Mouse (Mus musculus) embryo, embryonic 9.5 days (tissue): ENCODE data around the gene Mtor.

ENCODE experiments used
- DNase-seq: peaks from one replicate; pipeline ENCODE4 v3.0.0-alpha.2; 2017; ENCODE audit errors: extremely low spot score

Mtor gene

DNA sequence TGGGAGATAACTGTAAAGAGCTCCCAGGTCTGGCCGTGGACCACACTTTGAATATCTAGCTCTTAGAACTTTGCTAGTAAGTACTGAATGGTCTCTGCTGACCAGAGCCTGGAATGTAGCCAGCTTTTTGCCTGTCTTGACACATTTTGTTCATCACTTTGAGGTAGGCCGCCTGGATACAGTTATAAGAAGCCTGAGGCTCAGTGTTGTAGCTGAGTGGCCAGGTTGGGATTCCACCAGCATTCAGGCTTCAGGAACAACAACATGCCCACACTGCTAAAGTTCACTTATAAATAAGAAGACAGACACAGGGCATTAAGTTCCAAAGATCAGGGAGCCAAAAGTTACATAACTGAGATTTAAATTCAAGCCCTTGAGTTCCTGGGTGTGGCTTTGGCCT, 39.4 kb downstream of the Mtor start:
- no peak for DNase-seq

DNA sequence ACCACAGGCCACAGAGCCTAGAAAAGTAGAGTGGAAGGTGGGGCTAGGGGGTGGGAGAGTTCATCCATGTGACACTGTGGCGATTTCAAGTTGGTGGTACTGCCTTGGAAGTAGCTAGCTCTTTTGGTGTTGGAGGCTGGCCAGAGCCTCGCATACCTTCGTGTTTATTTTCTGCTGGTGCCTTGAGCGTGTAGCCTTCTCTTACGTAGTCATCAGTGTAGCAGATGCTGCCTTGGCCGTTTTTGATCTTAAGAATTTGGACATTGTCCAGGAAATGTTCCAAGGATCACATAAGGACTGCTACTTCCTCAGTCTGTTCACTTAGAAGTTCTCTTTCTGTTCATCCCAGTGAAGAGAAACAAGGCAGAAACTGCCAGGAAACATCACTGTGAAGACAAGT, 42.1 kb downstream of the Mtor start:
- no peak for DNase-seq

DNA sequence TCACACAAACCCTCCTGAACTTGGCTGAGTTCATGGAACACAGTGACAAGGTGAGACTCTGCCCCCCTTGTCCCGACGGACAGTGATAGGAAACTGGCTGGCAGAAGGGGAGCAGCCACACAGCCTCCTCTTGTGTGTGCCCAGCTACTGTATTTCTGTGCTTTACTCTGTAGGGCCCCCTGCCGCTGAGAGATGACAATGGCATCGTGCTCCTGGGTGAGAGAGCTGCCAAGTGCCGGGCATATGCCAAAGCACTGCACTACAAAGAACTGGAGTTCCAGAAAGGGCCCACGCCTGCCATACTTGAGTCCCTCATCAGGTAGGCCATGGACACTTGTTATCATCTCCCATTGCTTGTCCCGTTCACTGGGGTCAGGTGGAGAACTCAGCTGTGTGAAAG, 43.0 kb downstream of the Mtor start:
- no peak for DNase-seq

DNA sequence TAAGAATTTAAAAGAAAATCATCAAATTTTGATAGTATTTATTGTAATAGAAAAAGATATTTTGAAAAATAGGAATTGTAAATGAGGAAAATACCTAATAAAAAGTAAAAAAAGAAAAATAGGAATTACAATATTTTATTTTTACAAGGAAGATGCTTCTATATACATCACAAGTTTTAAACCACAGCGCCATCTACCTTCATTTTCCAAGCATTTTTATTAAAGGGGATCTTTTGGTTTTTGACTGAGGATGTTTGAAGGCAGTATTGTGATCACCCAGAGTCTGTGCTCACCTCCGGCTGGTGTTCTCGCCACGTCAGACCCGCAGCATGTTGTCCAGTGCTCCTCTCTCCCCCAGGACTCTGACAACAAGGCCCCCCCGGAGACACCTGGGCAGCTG, 46.7 kb downstream of the Mtor start:
- DNase-seq, result no peak

DNA sequence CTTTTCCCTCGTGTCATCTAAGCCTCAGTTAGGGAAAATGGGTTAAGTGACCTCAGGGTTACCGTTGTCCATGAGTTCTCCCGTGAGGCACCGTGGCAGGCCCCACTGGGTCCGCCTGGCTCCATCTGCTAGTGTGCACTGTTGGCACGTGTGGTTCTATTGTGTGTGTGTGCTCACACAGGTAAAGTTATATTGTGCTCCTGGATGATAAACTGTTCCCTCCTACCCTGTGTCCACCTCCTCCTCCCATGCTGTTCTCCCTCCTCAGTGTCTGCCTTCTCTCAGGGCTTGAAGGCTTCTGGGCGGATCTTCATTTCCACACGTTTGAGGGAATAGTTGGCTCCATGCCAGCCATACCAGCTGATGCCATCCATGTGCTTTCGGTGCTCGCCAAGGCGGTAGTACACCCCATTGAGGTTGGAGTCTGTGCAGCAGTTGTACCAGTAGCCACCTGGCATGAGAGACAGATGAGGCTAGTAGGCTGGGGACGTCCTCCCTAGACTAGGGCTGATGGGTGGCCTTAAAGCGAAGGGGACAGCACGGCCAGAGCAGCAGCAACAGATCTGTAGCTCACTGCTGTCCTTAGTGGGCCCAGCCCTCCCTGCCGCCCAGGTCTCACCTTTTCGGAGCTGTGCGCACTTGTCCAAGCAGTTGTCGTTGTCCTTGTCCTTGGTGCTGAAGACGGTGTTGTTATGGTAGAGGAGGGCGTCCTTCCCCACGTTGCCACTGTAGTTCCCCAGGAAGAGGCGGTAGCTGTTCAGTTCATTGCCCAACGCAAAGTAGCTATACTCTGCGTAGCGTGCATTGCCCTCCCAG, 47.7 kb downstream of the Mtor start:
- DNase-seq, result no peak

DNA sequence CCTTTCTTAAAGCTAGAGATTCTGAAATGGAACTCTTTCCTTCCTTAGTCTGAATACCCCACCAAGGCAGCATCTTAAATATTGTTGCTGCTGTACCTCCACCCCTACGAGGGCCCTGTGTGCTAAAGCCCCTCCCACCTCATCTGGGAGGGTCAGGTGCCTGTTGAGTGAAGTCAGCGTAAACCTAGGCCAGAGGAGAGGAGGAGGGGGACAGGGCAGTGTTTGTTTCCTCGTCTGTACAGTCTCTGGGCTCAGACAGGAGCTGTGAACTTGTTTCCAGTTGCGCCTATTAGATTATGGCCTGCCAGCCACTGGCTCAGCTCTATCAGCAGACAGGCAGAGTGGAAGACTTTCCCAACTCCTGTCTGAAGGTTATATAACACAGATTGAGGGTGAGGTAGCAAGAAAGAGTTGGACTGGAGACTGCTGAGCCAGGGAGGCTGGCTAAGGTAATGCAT, 52.0 kb downstream of the Mtor start, which contains the start of gene Angptl7:
TSS of gene Angptl7 (minus strand) at position 51 of the 458 bp plus-strand sequence.
- DNase-seq, result no peak

DNA sequence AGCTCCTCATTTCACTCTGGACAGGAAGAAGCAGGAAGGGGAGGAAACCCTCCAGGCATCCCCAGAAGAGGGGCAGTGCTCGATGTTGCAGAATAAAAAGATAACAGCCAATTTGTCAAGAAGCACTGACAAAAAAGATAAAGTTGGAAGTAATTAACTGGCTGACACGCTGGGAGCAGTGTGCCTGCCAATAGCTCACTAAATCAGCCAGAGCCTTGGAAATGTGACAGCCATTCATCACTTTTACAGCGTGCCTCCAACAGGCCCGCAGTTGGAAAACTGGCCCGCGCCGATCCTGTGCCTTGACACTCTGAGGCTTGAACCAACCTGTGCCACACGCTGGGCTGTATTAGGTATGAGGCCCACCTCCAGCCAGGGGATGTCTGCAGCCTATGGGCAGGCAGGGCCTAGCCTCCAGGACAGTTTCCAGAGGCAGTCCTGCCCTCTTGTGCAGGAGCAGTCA, 56.1 kb downstream of the Mtor start:
- no peak for DNase-seq

DNA sequence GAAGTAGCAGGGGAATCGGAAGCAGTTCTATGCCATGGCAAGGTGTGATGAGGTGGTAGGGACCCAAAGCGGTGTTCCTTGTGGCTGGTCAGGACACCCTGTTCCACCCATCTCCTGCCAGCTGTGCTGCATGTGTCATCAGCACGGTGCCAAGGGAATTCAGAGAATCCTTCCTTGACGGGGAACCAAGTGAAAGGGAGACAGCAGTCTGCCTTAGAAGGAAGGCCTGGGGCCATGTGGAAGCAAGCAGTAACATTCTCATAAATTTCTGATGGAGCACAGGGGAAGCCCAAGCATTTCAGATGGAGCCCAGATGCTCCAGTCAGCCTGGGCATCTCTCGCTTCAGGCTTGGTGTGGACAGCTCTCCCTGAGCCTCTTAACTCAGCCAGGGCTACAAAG, 59.2 kb downstream of the Mtor start:
- no peak for DNase-seq

DNA sequence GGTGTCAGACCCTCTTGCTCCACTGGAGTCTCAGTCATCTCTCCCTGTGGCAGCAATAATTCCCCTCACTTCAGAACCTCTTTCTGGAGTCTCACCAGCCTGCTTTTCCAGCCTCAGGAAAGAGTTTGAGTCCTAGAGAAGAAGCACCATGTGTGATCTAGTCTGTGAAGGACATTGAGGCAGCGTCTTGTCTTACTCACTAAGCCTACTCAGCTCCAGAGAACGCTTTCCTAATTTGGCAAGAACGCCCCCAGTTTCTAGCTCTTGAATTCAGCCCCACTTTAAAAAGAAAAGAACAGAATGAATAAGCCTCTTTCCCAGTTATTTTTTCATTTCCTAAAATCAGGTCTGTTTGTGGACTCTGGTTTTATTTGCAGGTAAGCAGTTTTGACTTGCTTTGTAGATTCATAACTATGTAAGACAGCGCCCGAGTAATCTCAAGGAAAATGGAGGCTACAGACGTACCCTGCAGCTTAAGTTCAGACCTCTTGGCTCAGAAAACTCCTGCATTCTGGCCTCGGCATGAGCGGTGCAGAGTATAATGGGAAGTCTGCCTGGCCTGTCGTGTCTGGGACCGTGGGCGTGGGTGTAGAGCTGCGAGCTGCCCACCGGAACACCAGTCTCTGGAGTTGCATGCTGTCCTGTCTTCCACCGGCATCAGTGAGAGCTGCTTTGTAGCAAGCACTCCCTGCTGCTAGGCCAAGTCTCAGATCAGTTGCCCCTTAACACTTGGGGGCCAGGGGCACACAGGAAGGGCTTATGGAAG, 59.9 kb downstream of the Mtor start:
- DNase-seq, result no peak

DNA sequence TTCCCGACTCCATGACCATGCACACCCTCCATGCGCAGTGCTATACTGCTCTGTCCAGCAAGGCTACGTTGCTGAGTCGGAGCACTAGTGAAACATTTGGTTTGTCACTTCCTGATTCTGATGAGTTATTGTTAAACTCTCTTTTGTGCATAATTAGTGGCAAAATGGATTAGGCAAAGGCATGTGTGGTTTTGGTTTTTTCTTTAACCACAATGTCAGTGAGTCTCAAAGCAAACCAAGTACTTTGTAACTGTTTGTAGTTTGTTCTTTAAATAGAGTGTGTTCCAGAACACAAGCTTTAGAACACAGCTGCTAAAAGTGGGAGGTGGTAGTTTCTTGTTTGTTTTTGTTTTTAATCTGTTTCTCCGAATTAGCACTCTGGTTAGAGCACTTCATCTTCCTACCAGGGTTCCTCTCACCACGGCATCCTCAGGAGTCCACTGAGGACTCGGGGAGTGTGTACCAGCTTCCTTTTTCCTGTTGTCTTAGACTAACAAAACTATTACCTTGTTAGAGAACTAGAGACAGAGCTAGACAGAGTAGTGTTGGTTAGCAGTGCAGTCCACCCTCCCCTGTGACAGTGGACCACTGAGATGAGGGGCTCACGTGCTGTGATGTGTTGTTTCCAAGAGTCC, 61.2 kb downstream of the Mtor start:
- no peak for DNase-seq

DNA sequence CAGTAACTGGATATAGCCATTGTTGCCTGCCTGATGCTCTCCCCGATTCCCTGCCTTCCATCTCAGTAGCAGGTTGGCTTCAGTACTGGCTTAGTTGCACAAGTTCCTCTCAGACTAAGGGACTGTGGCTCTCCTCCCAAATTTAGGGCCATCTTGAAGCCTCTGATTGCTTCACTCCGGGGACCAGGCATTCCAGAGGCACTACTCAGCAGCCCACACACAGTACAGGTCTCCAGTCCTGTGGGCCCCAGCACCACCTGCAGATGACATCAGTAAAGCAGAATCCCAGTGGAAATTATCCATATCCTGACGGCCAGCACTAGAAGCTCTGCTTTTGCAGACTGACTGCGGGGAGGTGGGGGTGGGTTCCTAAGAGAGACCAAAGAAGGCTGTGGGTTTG, 62.3 kb downstream of the Mtor start:
- no peak for DNase-seq

DNA sequence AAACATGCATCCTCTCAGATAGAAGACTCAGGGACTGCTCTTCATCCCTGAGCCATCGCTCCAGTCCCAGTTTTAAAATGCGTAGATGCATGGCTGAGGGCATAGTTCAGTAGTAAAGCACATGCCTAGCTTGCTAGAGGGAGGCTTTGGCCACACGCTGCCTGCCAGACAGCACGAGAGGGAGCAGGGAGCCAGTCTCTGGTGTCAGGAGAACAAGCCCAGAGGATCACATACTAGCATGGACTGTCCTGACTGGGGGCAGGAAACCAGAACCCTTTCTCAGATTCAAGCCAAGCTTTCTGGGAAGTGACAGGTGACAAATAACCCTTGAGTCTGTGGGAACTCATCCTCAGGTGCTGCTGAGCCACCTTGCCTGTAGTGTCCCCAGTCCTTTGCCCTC, 62.9 kb downstream of the Mtor start:
- DNase-seq, result no peak

DNA sequence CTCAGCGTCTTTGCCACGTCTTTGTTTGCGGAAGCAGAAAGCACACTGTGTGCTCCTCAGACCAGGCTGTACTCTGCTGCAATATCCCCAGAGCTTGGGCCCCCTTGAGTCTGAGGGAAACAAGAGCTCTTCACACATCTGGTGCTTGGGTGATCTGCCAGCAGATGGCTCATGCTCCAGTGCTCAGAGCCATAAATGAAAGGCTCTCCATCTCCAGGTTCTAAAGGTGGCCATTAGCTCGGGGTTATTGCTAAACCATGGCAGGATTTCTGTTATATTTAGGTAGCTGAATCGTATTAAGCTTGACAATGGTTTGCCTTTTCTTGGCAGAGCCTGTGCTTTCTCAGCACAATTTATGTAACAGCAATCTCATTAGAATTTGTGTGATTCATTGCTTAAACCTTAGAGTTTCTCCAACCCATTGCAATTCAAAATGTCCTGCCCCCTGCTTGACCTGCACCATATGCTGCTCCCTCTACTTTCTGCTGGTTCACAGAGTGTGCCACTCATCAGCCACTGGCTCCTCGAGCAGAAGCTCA, 64.7 kb downstream of the Mtor start:
- no peak for DNase-seq

DNA sequence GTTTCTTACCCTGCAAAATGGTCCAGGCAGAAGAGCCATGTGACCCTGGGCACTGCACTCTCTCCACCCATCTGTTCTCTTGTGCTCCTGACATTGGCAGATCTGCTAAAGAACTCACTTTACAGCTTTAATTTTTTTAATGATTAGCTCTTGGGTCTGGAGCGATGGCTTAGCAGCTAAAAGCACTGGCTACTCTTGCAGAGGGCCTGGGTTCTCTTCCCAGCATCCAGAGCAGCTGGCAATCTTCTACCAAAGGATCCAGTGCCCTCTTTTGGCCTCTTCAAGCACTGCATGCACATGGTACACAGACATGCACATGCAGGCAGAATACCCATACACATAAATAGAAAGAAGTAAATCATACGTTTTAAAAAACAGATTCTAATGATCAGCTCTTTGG, 66.9 kb downstream of the Mtor start:
- DNase-seq, result no peak

DNA sequence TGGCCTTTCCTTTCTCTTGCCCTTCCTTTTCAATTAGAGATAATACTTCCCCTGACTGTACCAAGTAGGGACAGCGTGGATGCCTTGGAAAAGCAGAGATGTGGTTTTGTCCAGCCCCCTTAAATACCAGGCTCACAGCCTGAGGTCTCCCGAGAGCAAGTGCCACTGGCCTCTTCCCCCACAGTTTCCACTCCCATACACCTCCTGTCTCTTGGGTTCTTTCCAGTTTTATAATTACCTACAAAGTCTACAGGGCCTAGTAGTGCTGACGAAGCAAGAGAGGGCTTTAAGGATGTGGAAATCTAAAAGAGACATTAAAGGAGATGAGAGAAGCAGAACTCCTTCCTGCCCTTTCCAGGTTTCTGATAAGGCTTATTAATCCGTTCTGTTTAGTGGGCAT, 69.4 kb downstream of the Mtor start:
- DNase-seq, result no peak

DNA sequence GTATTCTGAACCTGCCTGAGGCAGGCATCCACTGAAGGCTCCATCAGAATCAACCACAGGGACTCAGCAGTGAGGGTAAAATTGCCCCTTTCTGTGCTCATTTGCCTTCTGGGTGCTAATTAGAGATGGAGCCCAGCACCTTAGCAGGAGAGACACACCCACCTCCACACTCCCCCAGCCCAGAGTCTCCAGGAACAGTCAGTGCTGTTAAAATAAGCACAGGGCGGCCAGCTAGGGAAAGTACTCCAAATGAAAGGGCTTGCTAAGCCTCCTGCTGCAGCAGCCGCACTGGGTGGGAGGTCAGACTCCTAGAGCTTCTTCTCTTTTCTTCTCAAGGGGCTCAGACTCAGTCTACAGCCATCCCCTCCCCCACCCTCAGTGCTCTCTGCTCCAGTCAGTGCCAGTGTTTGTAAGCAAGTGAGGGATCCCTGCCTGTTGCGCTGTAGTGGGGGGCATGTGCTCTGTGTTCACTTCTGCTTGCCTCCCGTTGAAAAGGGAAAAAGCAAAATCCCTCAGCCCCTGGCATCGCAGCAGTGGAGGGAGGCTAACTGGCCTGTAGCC, 69.9 kb downstream of the Mtor start:
- no peak for DNase-seq

DNA sequence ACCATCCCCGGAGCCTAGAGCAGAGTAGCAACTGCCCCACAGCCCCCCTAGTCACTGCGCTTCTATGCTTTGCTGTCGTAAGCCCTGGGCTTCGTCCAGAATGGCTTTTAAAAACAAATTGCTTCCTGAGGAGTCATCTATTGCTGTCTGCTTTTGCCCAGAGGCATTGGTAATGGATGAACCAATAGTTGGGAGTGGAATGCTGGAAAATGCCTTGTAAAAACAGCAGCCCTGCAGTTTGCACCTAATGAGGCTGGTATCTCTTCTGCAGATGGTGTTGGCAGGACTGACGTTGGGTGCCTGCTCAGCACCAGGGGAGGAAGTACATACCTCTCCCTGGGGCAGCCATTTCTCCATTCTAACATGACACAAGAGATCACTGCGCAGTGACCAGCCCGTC, 75.1 kb downstream of the Mtor start:
- no peak for DNase-seq

DNA sequence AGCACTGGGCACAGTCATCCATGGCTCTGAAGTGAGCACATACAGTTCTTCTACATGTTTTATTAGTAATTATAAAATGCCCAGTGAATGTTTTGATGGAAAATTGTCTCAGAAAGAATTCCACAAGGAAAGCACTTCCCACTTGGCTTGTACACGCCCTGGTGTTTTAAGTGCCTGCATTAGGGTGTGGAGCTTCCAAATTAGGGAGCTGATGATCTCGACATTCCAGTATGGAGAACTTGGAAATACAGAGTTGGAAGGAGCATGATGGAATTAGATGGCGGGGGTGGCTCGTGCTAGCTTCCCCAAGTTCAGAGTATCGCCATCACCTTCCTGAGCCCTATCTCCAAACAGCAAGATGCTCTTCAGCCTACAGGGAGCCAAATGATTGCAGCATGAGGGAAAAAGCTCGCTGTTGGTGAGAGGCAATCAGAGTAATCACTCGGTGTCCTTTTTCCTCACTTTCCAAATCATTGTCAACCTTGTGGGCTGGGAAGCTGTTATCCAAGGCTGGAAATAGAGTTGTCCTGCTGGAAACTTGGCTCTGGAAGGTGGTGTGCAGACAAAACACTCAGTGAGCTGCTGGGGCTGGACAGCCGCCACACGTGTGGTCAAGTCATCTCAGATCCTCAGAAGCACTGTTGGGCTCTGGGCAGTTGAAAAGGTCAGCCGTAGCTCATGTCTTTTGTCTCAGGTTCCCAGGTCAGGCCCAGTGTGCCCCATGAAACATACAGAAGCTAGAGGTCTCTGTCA, 78.9 kb downstream of the Mtor start:
- DNase-seq, result no peak

DNA sequence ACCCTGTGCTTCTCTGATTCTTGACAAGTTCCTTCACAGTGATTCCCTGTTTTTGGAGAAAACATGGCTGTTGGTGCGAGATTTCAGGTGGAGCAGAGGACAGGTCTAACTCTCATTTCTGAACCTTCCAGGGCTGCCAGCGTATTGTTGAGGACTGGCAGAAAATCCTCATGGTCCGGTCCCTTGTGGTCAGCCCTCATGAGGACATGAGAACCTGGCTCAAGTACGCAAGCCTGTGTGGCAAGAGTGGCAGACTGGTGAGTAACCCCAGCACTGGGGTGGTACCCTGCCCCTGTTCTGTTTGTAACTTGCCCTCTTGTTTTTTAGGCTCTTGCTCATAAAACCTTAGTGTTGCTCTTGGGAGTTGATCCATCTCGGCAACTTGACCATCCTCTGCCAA, 81.9 kb downstream of the Mtor start:
- no peak for DNase-seq

DNA sequence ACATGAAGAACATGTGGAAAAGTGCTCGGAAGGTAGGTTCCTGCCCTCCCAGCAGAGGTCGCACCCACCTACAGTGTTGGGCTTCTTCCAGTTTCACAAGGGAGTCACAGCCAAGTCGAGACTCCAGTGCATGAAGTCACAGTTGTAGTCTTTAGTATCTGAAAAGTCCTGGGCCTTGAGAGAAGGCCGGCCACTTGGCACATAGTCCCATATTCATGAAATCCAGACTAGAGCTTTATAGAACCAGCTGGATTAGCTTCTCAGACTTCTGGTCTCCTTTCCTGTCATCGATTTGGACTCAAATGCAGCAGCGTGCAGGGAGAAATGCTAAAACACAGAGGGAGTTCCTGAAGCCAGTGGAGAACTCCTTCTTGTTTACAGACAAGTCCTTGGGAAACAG, 82.4 kb downstream of the Mtor start:
- no peak for DNase-seq

DNA sequence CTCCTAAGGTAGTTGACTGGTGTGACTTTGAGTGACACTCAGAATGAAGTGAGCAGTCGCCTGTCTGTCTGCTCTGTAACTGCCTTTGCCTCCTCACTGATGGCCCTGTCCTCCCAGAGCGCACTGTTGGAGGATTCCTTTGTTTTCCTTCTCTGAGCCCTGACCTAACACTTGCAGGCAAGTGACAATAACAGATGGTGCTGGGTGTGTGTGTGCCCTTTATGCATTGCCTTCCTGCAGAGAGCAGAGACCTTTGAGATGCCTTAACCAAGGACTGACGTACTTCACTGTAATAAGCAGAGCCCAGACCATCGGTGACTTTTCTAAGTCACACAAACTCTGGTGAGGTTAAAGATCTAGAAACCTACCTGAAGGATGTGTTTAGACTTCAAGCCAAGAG, 82.9 kb downstream of the Mtor start:
- DNase-seq, result peak; percentile 7
